Mouse (Mus musculus): ENCODE results near the gene Rp9. TPM values are rescaled to one million over a fixed set of nuclear protein-coding genes. Genes with fewer than 3 reads are reported as not detected.

The Rp9 gene
- polyA plus RNA-seq, 1 experiment from 2014 or later = 79.8 TPM

DNA sequence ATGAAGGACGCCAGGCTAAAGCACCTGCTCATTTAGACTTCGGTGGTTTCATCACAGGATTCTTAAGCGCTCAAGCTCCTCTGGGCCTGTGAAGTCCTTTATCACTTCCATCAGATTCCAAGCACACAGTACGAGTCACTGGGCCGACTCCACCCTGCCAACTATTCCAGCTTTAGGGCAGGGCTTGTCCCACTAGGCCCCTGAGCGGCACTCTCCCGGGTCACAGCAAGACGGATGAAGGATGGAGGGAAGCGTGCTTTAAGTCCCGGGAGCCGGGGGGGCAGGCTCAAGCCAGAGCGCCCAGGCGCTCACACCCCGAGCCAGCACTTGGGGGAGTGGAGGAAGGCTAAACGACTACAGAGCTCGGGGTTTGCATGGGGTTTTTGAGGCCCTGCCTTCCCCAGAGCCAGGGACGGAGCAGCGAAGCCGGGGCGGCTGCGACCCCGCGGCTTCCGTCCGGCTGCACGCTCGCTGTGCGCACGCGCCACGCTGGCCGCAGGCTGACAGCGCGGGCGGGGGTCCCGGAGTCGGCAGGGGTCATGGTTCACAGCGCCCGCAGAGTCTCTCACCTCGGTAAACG lies 81.1 kb downstream of the Rp9 start:
- peaks cover 21% of the 10 kb centered on the region for H3K4me1 ChIP-seq (replicated peaks; ENCODE audit: control insufficient read depth, insufficient read depth, low read length)
- peak overlapping the region; percentile 98 for H3K9ac ChIP-seq (ENCODE audit: low read depth, low read length)
- no peak for DNase-seq (ENCODE audit: low spot score)
- no peaks in the 10 kb centered on the region for H3K9me3 ChIP-seq (ENCODE audit: control insufficient read depth, low read length)
- peak overlapping the region; percentile 94 for H3K4me3 ChIP-seq (ENCODE audit: low read depth, low read length)
- WGBS = under 1% methylated on average over 41 of the region's 41 CpGs
- H3K4me2 ChIP-seq = peak overlapping the region; percentile 92
- peak overlapping the region; percentile 98 for H3K27ac ChIP-seq (ENCODE audit: low read depth, low read length)
- no peaks in the 10 kb centered on the region for H3K27me3 ChIP-seq (replicated peaks; ENCODE audit: control insufficient read depth, insufficient read depth, low read length)
- H3K36me3 ChIP-seq (ENCODE audit: control insufficient read depth, insufficient read depth, low read length) = no peaks in the 10 kb centered on the region; the same call in 1 of the 2 replicates
- peak; percentile 80 for ATAC-seq (replicated peaks; ENCODE audit: low FRiP score)

GRCm38 (mm10) chr9:22387901-22388300 lies 81.6 kb downstream of the Rp9 start:
- H3K9me3 ChIP-seq (ENCODE audit: control insufficient read depth, low read length) = no peaks in the 10 kb centered on the region
- H3K27ac ChIP-seq (ENCODE audit: low read depth, low read length) = peak overlapping the region; percentile 98
- no peak for ATAC-seq (replicated peaks; ENCODE audit: low FRiP score)
- H3K9ac ChIP-seq (ENCODE audit: low read depth, low read length) = peak overlapping the region; percentile 98
- peak overlapping the region; percentile 94 for H3K4me3 ChIP-seq (ENCODE audit: low read depth, low read length)
- no peak for DNase-seq (ENCODE audit: low spot score)
- peaks cover under 1% of the 10 kb centered on the region; the same call in 1 of the 2 replicates for H3K36me3 ChIP-seq (ENCODE audit: control insufficient read depth, insufficient read depth, low read length)
- no peaks in the 10 kb centered on the region for H3K27me3 ChIP-seq (replicated peaks; ENCODE audit: control insufficient read depth, insufficient read depth, low read length)
- peaks cover 21% of the 10 kb centered on the region for H3K4me1 ChIP-seq (replicated peaks; ENCODE audit: control insufficient read depth, insufficient read depth, low read length)
- H3K4me2 ChIP-seq = peak overlapping the region; percentile 92
- WGBS = 15% methylated on average over 6 of the region's 6 CpGs

DNA sequence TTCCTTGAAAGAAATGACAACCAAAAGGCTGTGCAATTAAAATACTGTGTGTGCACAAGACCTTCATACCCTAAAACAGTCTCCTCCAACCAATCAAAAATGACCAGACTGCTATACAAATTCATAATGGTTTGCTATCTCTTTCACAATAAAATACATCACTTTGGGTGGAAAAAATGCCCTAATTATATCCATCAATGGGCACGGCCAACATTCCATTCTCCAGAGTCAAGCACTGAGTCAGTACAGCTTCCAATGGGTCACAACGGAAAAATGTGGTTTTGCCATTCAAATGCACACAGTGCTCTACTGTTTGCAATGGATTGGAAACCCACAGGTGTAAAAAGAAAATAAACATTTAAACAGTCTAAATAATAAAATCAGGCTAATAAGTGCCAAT lies 83.7 kb downstream of the Rp9 start:
- DNase-seq (ENCODE audit: low spot score) (no peak), ATAC-seq (replicated peaks; ENCODE audit: low FRiP score) (no peak)
- no peak overlapping the region for H3K4me3 ChIP-seq (ENCODE audit: low read depth, low read length)
- H3K36me3 ChIP-seq (ENCODE audit: control insufficient read depth, insufficient read depth, low read length) = peaks cover 13% of the 10 kb centered on the region
- 74% methylated on average over 2 of the region's 2 CpGs for WGBS
- H3K9me3 ChIP-seq (ENCODE audit: control insufficient read depth, low read length) = no peaks in the 10 kb centered on the region
- peaks cover 21% of the 10 kb centered on the region for H3K4me1 ChIP-seq (replicated peaks; ENCODE audit: control insufficient read depth, insufficient read depth, low read length)
- H3K27ac ChIP-seq (ENCODE audit: low read depth, low read length) = no peak overlapping the region
- no peak overlapping the region for H3K9ac ChIP-seq (ENCODE audit: low read depth, low read length)
- peak overlapping the region; percentile 29 for H3K4me2 ChIP-seq
- no peaks in the 10 kb centered on the region for H3K27me3 ChIP-seq (replicated peaks; ENCODE audit: control insufficient read depth, insufficient read depth, low read length)

- no peak for DNase-seq (ENCODE audit: low spot score)
- H3K9me3 ChIP-seq (ENCODE audit: control insufficient read depth, low read length) = no peaks in the 10 kb centered on the region
Observed at GRCm38 (mm10) chr9:22376086-22376485, 93.5 kb downstream of the Rp9 start.

DNA sequence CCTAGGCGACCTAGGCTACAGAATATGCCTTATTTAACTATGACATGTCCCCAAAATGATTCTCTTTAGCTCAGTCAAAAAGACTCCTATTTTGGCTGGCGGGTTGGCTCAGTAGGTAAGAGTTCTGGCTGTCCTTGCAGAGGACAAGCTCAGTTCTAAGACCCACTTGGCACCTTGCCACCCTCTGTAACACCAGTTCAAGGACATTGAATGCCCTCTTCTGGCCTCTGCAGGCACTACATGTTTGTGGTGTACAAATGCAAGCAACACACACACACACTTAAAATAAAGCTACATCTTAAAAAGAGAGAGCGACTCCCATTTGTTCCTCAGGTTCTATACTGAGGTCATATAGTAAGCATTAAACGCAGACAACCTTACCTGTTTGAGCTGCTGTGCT lies 96.8 kb downstream of the Rp9 start:
- DNase-seq (ENCODE audit: low spot score) = no peak
- Histone ChIP-seq H3K4me1 (replicated peaks; ENCODE audit: control insufficient read depth, insufficient read depth, low read length) (no peaks in the 10 kb centered on the region), H3K9me3 (ENCODE audit: control insufficient read depth, low read length) (no peaks in the 10 kb centered on the region), H3K36me3 (ENCODE audit: control insufficient read depth, insufficient read depth, low read length) (peaks cover 64% of the 10 kb centered on the region), H3K4me2 (no peak overlapping the region), H3K4me3 (ENCODE audit: low read depth, low read length) (no peak overlapping the region), H3K27me3 (replicated peaks; ENCODE audit: control insufficient read depth, insufficient read depth, low read length) (no peaks in the 10 kb centered on the region), H3K27ac (ENCODE audit: low read depth, low read length) (no peak overlapping the region), H3K9ac (ENCODE audit: low read depth, low read length) (no peak overlapping the region)
- 93% methylated on average over 4 of the region's 4 CpGs for WGBS
- no peak for ATAC-seq (replicated peaks; ENCODE audit: low FRiP score)

More at GRCm38 (mm10) chr9:22376086-22376485, 93.5 kb downstream of the Rp9 start:
- no peak for ATAC-seq (replicated peaks; ENCODE audit: low FRiP score)
- 89% methylated on average over 5 of the region's 5 CpGs for WGBS
- Histone ChIP-seq H3K27ac (ENCODE audit: low read depth, low read length) (no peak overlapping the region), H3K27me3 (replicated peaks; ENCODE audit: control insufficient read depth, insufficient read depth, low read length) (no peaks in the 10 kb centered on the region), H3K4me3 (ENCODE audit: low read depth, low read length) (no peak overlapping the region), H3K9ac (ENCODE audit: low read depth, low read length) (no peak overlapping the region), H3K4me1 (replicated peaks; ENCODE audit: control insufficient read depth, insufficient read depth, low read length) (no peaks in the 10 kb centered on the region), H3K36me3 (ENCODE audit: control insufficient read depth, insufficient read depth, low read length) (peaks cover 69% of the 10 kb centered on the region), H3K4me2 (no peak overlapping the region)

- WGBS = 93% methylated on average over 6 of the region's 6 CpGs
Observed at GRCm38 (mm10) chr9:22368030-22368429, 101.5 kb downstream of the Rp9 start.

GRCm38 (mm10) chr9:22366621-22367020 lies 102.9 kb downstream of the Rp9 start:
- Histone ChIP-seq H3K4me3 (ENCODE audit: low read depth, low read length) (no peak overlapping the region), H3K9me3 (ENCODE audit: control insufficient read depth, low read length) (no peaks in the 10 kb centered on the region), H3K27me3 (replicated peaks; ENCODE audit: control insufficient read depth, insufficient read depth, low read length) (no peaks in the 10 kb centered on the region), H3K4me2 (no peak overlapping the region), H3K4me1 (replicated peaks; ENCODE audit: control insufficient read depth, insufficient read depth, low read length) (no peaks in the 10 kb centered on the region), H3K9ac (ENCODE audit: low read depth, low read length) (no peak overlapping the region), H3K27ac (ENCODE audit: low read depth, low read length) (no peak overlapping the region), H3K36me3 (ENCODE audit: control insufficient read depth, insufficient read depth, low read length) (peaks cover 59% of the 10 kb centered on the region)
- 92% methylated on average over 10 of the region's 10 CpGs for WGBS
- DNase-seq (ENCODE audit: low spot score) = no peak
- ATAC-seq (replicated peaks; ENCODE audit: low FRiP score) = no peak

More at GRCm38 (mm10) chr9:22368030-22368429, 101.5 kb downstream of the Rp9 start:
- Histone ChIP-seq H3K27ac (ENCODE audit: low read depth, low read length) (no peak overlapping the region), H3K4me2 (no peak overlapping the region), H3K4me1 (replicated peaks; ENCODE audit: control insufficient read depth, insufficient read depth, low read length) (no peaks in the 10 kb centered on the region), H3K9me3 (ENCODE audit: control insufficient read depth, low read length) (no peaks in the 10 kb centered on the region), H3K9ac (ENCODE audit: low read depth, low read length) (no peak overlapping the region), H3K36me3 (ENCODE audit: control insufficient read depth, insufficient read depth, low read length) (peaks cover 60% of the 10 kb centered on the region), H3K4me3 (ENCODE audit: low read depth, low read length) (no peak overlapping the region), H3K27me3 (replicated peaks; ENCODE audit: control insufficient read depth, insufficient read depth, low read length) (no peaks in the 10 kb centered on the region)
- ATAC-seq (replicated peaks; ENCODE audit: low FRiP score) = no peak
- DNase-seq (ENCODE audit: low spot score) = no peak

DNA sequence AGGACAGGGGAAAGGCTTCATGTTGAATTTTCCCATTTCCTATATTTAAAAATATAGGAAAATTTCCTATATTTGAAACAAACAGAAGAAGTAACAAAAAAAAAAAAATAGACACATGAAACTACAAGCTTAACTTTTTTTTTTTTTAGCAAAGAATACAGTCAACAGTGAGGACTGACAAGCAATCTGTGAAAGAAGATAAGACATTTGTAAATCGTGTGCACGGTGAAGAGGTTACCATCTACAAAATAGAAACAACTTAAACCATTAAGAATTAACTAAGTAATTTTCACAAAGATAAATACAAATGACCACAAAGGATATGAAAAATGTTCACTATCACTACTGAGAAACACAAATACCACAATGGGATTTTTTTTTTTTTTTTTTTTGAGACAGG lies 103.3 kb downstream of the Rp9 start:
- no peak overlapping the region for H3K4me2 ChIP-seq
- H3K27me3 ChIP-seq (replicated peaks; ENCODE audit: control insufficient read depth, insufficient read depth, low read length) = no peaks in the 10 kb centered on the region
- no peak overlapping the region for H3K9ac ChIP-seq (ENCODE audit: low read depth, low read length)
- no peaks in the 10 kb centered on the region for H3K9me3 ChIP-seq (ENCODE audit: control insufficient read depth, low read length)
- no peak overlapping the region for H3K27ac ChIP-seq (ENCODE audit: low read depth, low read length)
- WGBS = 77% methylated on average over 2 of the region's 2 CpGs
- no peak overlapping the region for H3K4me3 ChIP-seq (ENCODE audit: low read depth, low read length)
- DNase-seq (ENCODE audit: low spot score) = no peak
- no peaks in the 10 kb centered on the region for H3K4me1 ChIP-seq (replicated peaks; ENCODE audit: control insufficient read depth, insufficient read depth, low read length)
- no peak for ATAC-seq (replicated peaks; ENCODE audit: low FRiP score)
- H3K36me3 ChIP-seq (ENCODE audit: control insufficient read depth, insufficient read depth, low read length) = peaks cover 58% of the 10 kb centered on the region
